Mouse (Mus musculus): ENCODE data around the gene Fgf22.

GRCm38 (mm10) chr10:79793738-79794490 is 39.0 kb downstream of the Fgf22 start:
- TF ChIP-seq POLR2A (IDR thresholded peaks at IDR 0.05; ENCODE audit: insufficient read length, low read depth) = no peak
- TF ChIP-seq MAX (IDR thresholded peaks at IDR 0.05; ENCODE audit: low read depth) = no peak
- no peak for TF ChIP-seq SRF (IDR thresholded peaks at IDR 0.05; ENCODE audit: control insufficient read depth, insufficient read length, low read depth)
- no peak for TF ChIP-seq USF1 (IDR thresholded peaks at IDR 0.05; ENCODE audit: low read depth)
- no peak for TF ChIP-seq MYOD1 (IDR thresholded peaks at IDR 0.05; ENCODE audit: control insufficient read depth in 1 of 3, insufficient read length in 2 of 3, low read depth in 2 of 3)
- no peak for TF ChIP-seq CEBPB (IDR thresholded peaks at IDR 0.05; ENCODE audit: insufficient read depth, poor library complexity, severe bottlenecking)
- no peak for TF ChIP-seq TCF12 (IDR thresholded peaks at IDR 0.05; ENCODE audit: insufficient read depth, poor library complexity, severe bottlenecking)
- TF ChIP-seq POLR2AphosphoS2 (IDR thresholded peaks at IDR 0.05; ENCODE audit: insufficient read length, low read depth) = no peak
- TF ChIP-seq TCF3 (IDR thresholded peaks at IDR 0.05; ENCODE audit: insufficient read length, low read depth) = no peak
